Mouse (Mus musculus): ENCODE data around the gene Prrg1. TPM values are rescaled to one million over a fixed set of nuclear protein-coding genes. Genes with fewer than 3 reads are reported as not detected.
A peak's percentile ranks its signal among the peaks of the same experiment; 100 is the strongest.

Gene Prrg1
- polyA plus RNA-seq (2012; rRNA removed): 0.55 and 0.84 TPM in 2 replicates

DNA sequence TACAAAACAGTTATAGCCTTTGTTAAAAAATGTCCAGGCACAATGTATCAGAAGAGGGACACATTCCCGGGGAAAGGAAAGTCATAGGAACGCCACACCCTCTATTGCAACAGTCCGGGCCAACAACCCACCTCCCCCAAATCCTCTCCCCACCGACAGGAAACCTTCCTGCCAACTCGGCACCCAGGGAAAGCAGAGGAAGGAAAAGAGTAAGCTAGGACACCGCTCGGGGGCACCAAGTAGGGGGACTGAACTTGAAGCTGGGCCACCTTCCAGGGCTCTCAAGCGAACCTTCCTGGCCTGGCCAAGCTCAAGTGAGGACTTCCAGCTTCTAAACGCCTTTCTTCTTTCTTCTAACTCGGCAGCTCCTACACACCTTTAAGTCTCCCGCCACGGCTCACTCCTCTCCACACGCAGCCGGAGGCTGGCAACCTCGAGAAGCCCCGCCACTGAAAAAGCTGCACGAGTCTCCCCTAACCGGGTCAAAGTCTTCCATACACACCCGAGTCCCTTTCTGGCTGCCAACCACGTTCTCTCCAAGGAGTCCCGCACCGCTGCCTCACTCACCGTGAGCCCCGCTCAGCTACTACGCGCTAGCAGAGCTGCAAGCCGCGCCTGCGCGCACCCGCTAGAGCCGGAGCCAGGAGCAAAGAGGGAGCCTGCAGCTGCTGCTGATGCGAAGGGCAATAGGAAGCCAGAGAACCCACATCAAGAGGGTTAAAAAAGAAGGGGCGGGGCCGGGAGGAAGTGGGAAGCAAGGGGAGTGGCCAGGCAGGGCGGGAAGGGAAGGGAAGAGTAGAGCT is at the start of gene Prrg1:
Gene Prrg1, minus strand, starts transcription at position 695 of the 803 bp plus-strand sequence.
- H3K27ac ChIP-seq (ENCODE audit: insufficient read depth, low read length): peak within 1 kb of the TSS; percentile 79
- TF ChIP-seq POLR2A (IDR thresholded peaks at IDR 0.05; ENCODE audit: low read depth, low read length) (no peak; the same call in 1 of the 2 replicates), CTCF (IDR thresholded peaks at IDR 0.05; ENCODE audit: extremely low read depth, insufficient read depth, insufficient read length, insufficient replicate concordance) (no peak)
- no peaks in the 10 kb centered on the region; the same call in 1 of the 2 replicates for H3K4me1 ChIP-seq (ENCODE audit: control insufficient read depth, insufficient read depth, insufficient read length)
- H3K36me3 ChIP-seq (ENCODE audit: control insufficient read depth, insufficient read depth, low read length): no peaks in the 10 kb centered on the region
- no peaks in the 10 kb centered on the region for H3K27me3 ChIP-seq (ENCODE audit: control insufficient read depth, insufficient read depth, low read length)
- WGBS: 23% methylated on average over 34 of the region's 36 CpGs
- peak; percentile 14 to 34 for DNase-seq (ENCODE audit: low read depth in 1 of 2, low spot score in 2 of 2)
- peak within 1 kb of the TSS; percentile 62 for H3K4me3 ChIP-seq (ENCODE audit: extremely low read depth, insufficient read depth, insufficient read length)

DNA sequence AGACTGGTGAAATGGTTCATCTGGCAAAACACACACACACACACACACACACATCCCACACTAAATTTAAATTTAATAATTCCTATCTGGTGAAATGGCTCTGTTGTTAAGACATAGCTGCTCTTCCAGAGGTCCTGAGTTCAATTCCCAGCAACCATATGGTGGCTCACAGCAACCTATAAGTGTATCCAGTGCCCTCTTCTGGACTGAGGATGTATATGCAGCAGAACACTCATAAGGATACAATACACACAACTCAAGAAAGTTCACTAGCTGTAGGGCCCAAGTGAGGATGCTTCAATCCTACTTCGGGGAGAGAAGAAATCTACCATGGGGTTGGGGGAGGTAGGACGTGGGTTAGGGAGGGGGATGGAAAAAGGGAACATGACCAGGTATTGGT is 22.1 kb upstream of the Prrg1 start:
- no peak for DNase-seq (ENCODE audit: low read depth in 1 of 2, low spot score in 2 of 2)
- Histone ChIP-seq H3K36me3 (ENCODE audit: control insufficient read depth, insufficient read depth, low read length) (no peaks in the 10 kb centered on the region), H3K4me1 (ENCODE audit: control insufficient read depth, insufficient read depth, insufficient read length) (no peaks in the 10 kb centered on the region), H3K27me3 (ENCODE audit: control insufficient read depth, insufficient read depth, low read length) (no peaks in the 10 kb centered on the region), H3K4me3 (ENCODE audit: extremely low read depth, insufficient read depth, insufficient read length) (no peak overlapping the region), H3K27ac (ENCODE audit: insufficient read depth, low read length) (no peak overlapping the region)
- WGBS: 62% methylated on average over 2 of the region's 2 CpGs
- TF ChIP-seq CTCF (IDR thresholded peaks at IDR 0.05; ENCODE audit: extremely low read depth, insufficient read depth, insufficient read length, insufficient replicate concordance) (no peak), POLR2A (IDR thresholded peaks at IDR 0.05; ENCODE audit: low read depth, low read length) (no peak)

DNA sequence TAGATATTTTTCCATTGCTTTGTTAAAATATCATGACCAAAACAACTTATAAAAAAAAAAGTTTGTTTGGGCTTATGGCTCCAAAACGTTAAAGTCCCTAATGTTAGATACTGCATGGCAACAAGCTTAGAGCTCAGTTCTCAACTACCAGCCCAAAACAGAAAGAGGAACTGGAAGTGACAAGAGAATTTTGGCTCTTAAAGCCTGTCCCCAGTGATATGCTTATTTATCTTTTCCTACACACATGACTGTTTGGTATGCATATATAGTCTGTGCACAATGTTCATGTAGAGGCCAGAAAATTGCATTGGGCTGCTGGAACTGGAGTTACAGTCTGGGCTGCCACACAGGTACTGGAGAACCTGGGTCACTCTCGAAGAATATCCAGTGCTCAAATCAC is 9.4 kb upstream of the Prrg1 start:
- TF ChIP-seq POLR2A (IDR thresholded peaks at IDR 0.05; ENCODE audit: low read depth, low read length): no peak
- TF ChIP-seq CTCF (IDR thresholded peaks at IDR 0.05; ENCODE audit: extremely low read depth, insufficient read depth, insufficient read length, insufficient replicate concordance): no peak
- no peaks in the 10 kb centered on the region for H3K4me1 ChIP-seq (ENCODE audit: control insufficient read depth, insufficient read depth, insufficient read length)
- H3K27me3 ChIP-seq (ENCODE audit: control insufficient read depth, insufficient read depth, low read length): no peaks in the 10 kb centered on the region
- no peak overlapping the region for H3K27ac ChIP-seq (ENCODE audit: insufficient read depth, low read length)
- DNase-seq (ENCODE audit: low read depth in 1 of 2, low spot score in 2 of 2): no peak
- H3K4me3 ChIP-seq (ENCODE audit: extremely low read depth, insufficient read depth, insufficient read length): no peak overlapping the region
- no peaks in the 10 kb centered on the region for H3K36me3 ChIP-seq (ENCODE audit: control insufficient read depth, insufficient read depth, low read length)
- WGBS: 54% methylated on average over 2 of the region's 2 CpGs

DNA sequence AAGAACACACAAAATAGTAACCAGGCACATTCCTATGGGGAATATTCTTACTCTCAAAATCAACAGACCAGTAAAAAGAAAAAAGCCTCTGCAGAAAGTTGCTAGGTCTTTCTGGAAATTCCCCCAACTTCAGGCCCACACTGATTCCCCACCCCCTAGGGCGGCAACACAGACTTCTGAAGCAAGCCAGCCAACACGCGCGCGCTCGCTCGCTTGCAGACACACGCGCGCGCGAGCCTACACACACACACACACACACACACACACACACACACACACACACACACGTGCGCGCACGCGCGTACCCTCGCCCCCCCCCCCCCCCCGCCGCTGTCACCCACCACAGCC is 868 bp downstream of the Prrg1 start:
- H3K4me1 ChIP-seq (ENCODE audit: control insufficient read depth, insufficient read depth, insufficient read length): no peaks in the 10 kb centered on the region; the same call in 1 of the 2 replicates
- H3K36me3 ChIP-seq (ENCODE audit: control insufficient read depth, insufficient read depth, low read length): no peaks in the 10 kb centered on the region
- 44% methylated on average over 7 of the region's 21 CpGs for WGBS
- DNase-seq (ENCODE audit: low read depth in 1 of 2, low spot score in 2 of 2): peak in 1 of 2 experiments; percentile 7
- H3K4me3 ChIP-seq (ENCODE audit: extremely low read depth, insufficient read depth, insufficient read length): peak overlapping the region; percentile 62; the same call in 1 of the 2 replicates
- TF ChIP-seq POLR2A (IDR thresholded peaks at IDR 0.05; ENCODE audit: low read depth, low read length) (no peak), CTCF (IDR thresholded peaks at IDR 0.05; ENCODE audit: extremely low read depth, insufficient read depth, insufficient read length, insufficient replicate concordance) (no peak)
- H3K27ac ChIP-seq (ENCODE audit: insufficient read depth, low read length): no peak overlapping the region
- H3K27me3 ChIP-seq (ENCODE audit: control insufficient read depth, insufficient read depth, low read length): no peaks in the 10 kb centered on the region

DNA sequence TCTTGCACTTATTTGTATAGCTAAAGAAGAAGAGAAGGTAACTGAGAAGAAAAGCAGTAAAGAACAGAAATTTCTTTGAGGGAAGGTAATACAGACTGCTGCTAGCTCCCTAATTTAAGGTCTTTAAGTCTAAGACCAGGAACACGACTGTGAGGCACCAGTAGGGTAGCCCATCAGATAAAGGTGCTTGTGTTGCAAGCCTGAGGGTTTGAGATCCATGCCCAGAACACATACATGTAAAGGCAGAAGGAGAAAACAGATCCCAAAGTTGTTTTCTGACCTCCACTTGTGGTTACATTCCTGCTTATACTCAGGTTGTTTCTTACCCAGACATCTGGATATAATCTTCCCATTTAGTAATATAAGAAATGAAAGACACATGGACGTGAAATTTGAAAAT is 20.2 kb downstream of the Prrg1 start:
- no peaks in the 10 kb centered on the region for H3K36me3 ChIP-seq (ENCODE audit: control insufficient read depth, insufficient read depth, low read length)
- no peak overlapping the region for H3K4me3 ChIP-seq (ENCODE audit: extremely low read depth, insufficient read depth, insufficient read length)
- H3K27me3 ChIP-seq (ENCODE audit: control insufficient read depth, insufficient read depth, low read length): no peaks in the 10 kb centered on the region
- TF ChIP-seq CTCF (IDR thresholded peaks at IDR 0.05; ENCODE audit: extremely low read depth, insufficient read depth, insufficient read length, insufficient replicate concordance) (no peak), POLR2A (IDR thresholded peaks at IDR 0.05; ENCODE audit: low read depth, low read length) (no peak)
- no peak for DNase-seq (ENCODE audit: low read depth in 1 of 2, low spot score in 2 of 2)
- WGBS: 62% methylated on average over 2 of the region's 2 CpGs
- no peaks in the 10 kb centered on the region for H3K4me1 ChIP-seq (ENCODE audit: control insufficient read depth, insufficient read depth, insufficient read length)
- no peak overlapping the region for H3K27ac ChIP-seq (ENCODE audit: insufficient read depth, low read length)

DNA sequence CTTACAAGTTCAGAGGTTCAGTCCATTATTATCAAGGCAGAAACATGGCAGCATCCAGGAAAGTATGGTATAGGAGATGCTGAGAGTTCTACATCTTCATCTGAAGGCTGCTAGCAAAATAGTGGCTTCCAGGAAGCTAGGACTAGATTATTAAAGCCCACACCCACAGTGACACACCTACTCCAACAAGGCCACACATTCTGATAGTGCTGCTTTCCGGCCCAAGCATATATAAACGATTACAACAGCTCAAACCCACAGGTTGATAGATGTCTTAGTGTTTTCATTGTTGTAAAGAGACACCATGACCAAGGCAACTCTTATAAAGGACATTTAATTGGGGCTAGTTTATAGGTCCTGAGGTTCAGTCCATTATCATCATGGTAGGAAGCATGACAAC is 30.3 kb downstream of the Prrg1 start:
- Histone ChIP-seq H3K4me1 (ENCODE audit: control insufficient read depth, insufficient read depth, insufficient read length) (no peaks in the 10 kb centered on the region), H3K27ac (ENCODE audit: insufficient read depth, low read length) (no peak overlapping the region), H3K36me3 (ENCODE audit: control insufficient read depth, insufficient read depth, low read length) (no peaks in the 10 kb centered on the region), H3K27me3 (ENCODE audit: control insufficient read depth, insufficient read depth, low read length) (no peaks in the 10 kb centered on the region), H3K4me3 (ENCODE audit: extremely low read depth, insufficient read depth, insufficient read length) (no peak overlapping the region)
- TF ChIP-seq CTCF (IDR thresholded peaks at IDR 0.05; ENCODE audit: extremely low read depth, insufficient read depth, insufficient read length, insufficient replicate concordance) (no peak), POLR2A (IDR thresholded peaks at IDR 0.05; ENCODE audit: low read depth, low read length) (no peak)
- DNase-seq (ENCODE audit: low read depth in 1 of 2, low spot score in 2 of 2): no peak
- 86% methylated on average over 2 of the region's 2 CpGs for WGBS

DNA sequence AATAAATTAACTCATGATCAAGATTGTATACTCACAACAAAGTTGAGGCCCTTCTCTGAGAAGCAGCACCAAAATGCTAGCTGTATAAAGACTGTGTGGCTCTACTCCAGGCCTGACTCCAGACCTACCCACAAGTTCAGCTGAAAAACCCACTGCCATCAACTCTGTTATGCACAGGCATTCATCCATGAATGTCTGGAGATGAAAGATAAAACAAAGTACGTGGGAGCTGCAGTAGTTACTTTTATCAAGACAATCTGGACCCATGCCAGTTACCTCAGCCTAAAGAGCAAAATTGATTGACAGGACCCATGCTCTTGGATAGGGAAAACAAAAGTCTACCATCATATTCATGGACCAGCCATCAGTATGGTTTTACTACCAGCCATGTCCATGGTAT is 31.0 kb downstream of the Prrg1 start:
- no peaks in the 10 kb centered on the region for H3K4me1 ChIP-seq (ENCODE audit: control insufficient read depth, insufficient read depth, insufficient read length)
- no peak overlapping the region for H3K4me3 ChIP-seq (ENCODE audit: extremely low read depth, insufficient read depth, insufficient read length)
- no peaks in the 10 kb centered on the region for H3K27me3 ChIP-seq (ENCODE audit: control insufficient read depth, insufficient read depth, low read length)
- TF ChIP-seq POLR2A (IDR thresholded peaks at IDR 0.05; ENCODE audit: low read depth, low read length) (no peak), CTCF (IDR thresholded peaks at IDR 0.05; ENCODE audit: extremely low read depth, insufficient read depth, insufficient read length, insufficient replicate concordance) (no peak)
- 54% methylated on average over 1 of the region's 1 CpGs for WGBS
- no peaks in the 10 kb centered on the region for H3K36me3 ChIP-seq (ENCODE audit: control insufficient read depth, insufficient read depth, low read length)
- no peak overlapping the region for H3K27ac ChIP-seq (ENCODE audit: insufficient read depth, low read length)
- DNase-seq (ENCODE audit: low read depth in 1 of 2, low spot score in 2 of 2): no peak

All from spleen, adult 2 months (tissue).